Mouse (Mus musculus): ENCODE measurements at regions not wholly inside any gene's neighbourhood (a gene's known extent, or its start where the extent isn't known, plus 50 kb on each side); places are given as distances from the start of the nearest gene placed in this dataset.

DNA sequence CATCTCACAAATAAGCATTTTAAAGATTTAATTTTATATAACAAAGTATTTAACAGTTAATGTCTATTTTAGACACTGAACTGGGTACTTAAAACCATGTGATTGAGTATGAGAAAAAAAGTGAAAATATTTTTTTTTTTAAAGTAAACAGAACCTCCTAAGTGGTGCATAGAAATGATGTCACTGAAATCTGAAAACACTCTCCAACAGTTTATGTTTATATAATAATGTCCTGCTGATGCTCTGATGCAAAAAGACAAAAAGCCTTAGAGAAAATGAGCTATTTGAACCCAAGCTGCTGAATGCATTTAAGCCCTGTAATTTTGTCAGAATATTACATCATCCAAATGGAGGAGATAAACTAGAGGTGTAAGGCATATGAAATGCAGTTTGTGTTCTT lies 3447.1 kb downstream of the 9330182O14Rik start:
- Histone ChIP-seq H3K27ac (ENCODE audit: insufficient read depth, low read length) (no peak overlapping the region), H3K4me3 (replicated peaks; ENCODE audit: insufficient read depth, low read depth, low read length) (no peak overlapping the region)

DNA sequence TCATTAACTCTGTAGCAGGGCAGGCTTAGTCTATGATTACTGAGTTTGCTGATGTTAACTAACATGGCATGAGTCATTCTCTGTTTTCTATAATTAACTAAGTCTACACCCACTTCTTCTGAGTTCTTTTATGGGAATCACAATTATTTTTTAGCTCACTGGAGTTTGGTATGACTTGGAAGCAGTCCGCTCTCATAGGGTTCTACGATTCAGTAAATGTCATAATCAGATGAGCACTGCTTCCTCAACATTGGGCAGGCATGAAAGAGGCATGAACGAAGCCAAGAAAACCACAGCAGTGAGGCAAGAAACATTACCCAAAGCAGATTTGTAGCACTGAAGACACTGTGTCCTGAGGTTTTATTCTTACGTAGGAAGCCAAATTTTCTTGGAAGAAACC lies 3451.6 kb downstream of the 9330182O14Rik start:
- Histone ChIP-seq H3K4me3 (replicated peaks; ENCODE audit: insufficient read depth, low read depth, low read length) (no peak overlapping the region), H3K27me3 (ENCODE audit: control insufficient read depth, insufficient read depth, low read length) (no peaks in the 10 kb centered on the region), H3K27ac (ENCODE audit: insufficient read depth, low read length) (no peak overlapping the region), H3K4me1 (ENCODE audit: control insufficient read depth, insufficient read depth, low read length) (no peaks in the 10 kb centered on the region)
- TF ChIP-seq POLR2A (IDR thresholded peaks at IDR 0.05; ENCODE audit: borderline replicate concordance, insufficient read depth, low read length) (no peak), CTCF (IDR thresholded peaks at IDR 0.05; ENCODE audit: borderline replicate concordance, insufficient read depth, low read depth, low read length) (no peak)
- no peak for DNase-seq
- 34% methylated on average over 4 of the region's 4 CpGs for WGBS

More for the DNA sequence above, 3447.1 kb downstream of the 9330182O14Rik start:
- H3K27me3 ChIP-seq (ENCODE audit: control insufficient read depth, insufficient read depth, low read length) = no peaks in the 10 kb centered on the region
- DNase-seq = no peak
- TF ChIP-seq CTCF (IDR thresholded peaks at IDR 0.05; ENCODE audit: borderline replicate concordance, insufficient read depth, low read depth, low read length) = no peak
- TF ChIP-seq POLR2A (IDR thresholded peaks at IDR 0.05; ENCODE audit: borderline replicate concordance, insufficient read depth, low read length) = no peak
- H3K4me1 ChIP-seq (ENCODE audit: control insufficient read depth, insufficient read depth, low read length) = no peaks in the 10 kb centered on the region

DNA sequence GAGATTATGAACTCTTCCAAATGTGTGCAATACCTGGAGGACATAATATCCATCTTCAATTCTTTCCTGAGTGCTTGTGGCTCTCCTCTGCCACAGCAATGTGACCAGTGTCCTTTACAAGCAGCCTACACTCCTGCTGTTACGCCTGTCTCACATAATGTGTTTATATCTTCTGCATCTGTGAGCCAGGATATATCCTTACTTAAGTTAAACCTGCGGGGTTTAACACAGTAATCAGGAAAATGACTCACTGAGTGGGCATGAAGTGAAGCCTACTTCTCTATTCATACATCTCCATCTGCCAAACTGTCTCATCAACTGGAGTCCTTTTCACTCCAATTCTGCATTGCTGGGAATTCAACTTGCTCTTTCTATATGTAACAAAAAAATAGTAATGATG lies 3453.9 kb downstream of the 9330182O14Rik start:
- 85% methylated on average over 2 of the region's 2 CpGs for WGBS
- no peak for TF ChIP-seq POLR2A (IDR thresholded peaks at IDR 0.05; ENCODE audit: borderline replicate concordance, insufficient read depth, low read length)
- Histone ChIP-seq H3K27me3 (ENCODE audit: control insufficient read depth, insufficient read depth, low read length) (no peaks in the 10 kb centered on the region), H3K27ac (ENCODE audit: insufficient read depth, low read length) (no peak overlapping the region), H3K4me3 (replicated peaks; ENCODE audit: insufficient read depth, low read depth, low read length) (no peak overlapping the region), H3K4me1 (ENCODE audit: control insufficient read depth, insufficient read depth, low read length) (no peaks in the 10 kb centered on the region)
- DNase-seq = no peak

DNA sequence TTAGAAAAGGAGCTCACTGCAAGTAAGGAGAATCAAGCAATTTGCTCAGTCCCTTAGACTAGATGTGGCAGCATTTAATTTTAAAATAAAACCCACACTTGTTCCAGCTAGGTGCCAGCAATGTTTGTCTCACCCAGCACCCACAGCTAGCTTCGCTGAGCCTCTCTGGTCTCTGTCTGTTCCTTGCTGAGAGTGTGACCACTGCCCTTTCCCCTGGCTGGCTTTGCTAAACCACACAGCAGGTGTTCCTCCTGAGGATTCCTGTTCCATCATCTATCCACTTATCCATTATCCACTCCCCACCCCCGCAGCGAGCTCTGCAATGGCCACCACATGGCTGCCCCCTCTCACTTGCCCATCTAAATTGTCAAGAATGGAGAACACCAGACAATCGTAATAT lies 3473.5 kb downstream of the 9330182O14Rik start:
- no peak for DNase-seq
- Histone ChIP-seq H3K27ac (ENCODE audit: insufficient read depth, low read length) (no peak overlapping the region), H3K4me3 (replicated peaks; ENCODE audit: insufficient read depth, low read depth, low read length) (no peak overlapping the region), H3K4me1 (ENCODE audit: control insufficient read depth, insufficient read depth, low read length) (no peaks in the 10 kb centered on the region), H3K27me3 (ENCODE audit: control insufficient read depth, insufficient read depth, low read length) (no peaks in the 10 kb centered on the region)
- no peak for TF ChIP-seq POLR2A (IDR thresholded peaks at IDR 0.05; ENCODE audit: borderline replicate concordance, insufficient read depth, low read length)
- TF ChIP-seq CTCF (IDR thresholded peaks at IDR 0.05; ENCODE audit: borderline replicate concordance, insufficient read depth, low read depth, low read length) = no peak
- WGBS = 86% methylated on average over 4 of the region's 4 CpGs

DNA sequence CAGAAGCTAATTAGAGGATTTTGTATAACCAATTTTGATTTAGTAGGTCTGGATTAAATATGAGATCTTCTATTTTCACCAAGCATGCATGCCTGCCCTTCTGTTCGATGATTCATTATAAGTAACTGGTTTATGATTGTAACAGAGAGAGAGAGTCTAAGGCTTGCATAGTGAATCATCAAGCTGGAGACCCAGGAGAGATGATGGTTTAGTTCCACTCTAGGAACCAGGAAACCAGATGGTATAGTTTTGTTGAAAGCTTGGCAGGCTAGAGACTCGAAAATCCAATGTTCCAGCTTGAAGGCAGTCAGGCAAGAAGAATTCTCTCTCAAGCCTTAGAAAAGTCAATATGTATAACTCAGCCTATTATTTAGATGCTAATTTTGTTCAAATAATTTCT lies 3475.7 kb downstream of the 9330182O14Rik start:
- DNase-seq = peak in 1 of 2 experiments; percentile 4
- Histone ChIP-seq H3K27me3 (ENCODE audit: control insufficient read depth, insufficient read depth, low read length) (no peaks in the 10 kb centered on the region), H3K27ac (ENCODE audit: insufficient read depth, low read length) (no peak overlapping the region), H3K4me1 (ENCODE audit: control insufficient read depth, insufficient read depth, low read length) (no peaks in the 10 kb centered on the region), H3K4me3 (replicated peaks; ENCODE audit: insufficient read depth, low read depth, low read length) (no peak overlapping the region)
- 11% methylated on average over 2 of the region's 2 CpGs for WGBS
- TF ChIP-seq POLR2A (IDR thresholded peaks at IDR 0.05; ENCODE audit: borderline replicate concordance, insufficient read depth, low read length) = no peak
- no peak for TF ChIP-seq CTCF (IDR thresholded peaks at IDR 0.05; ENCODE audit: borderline replicate concordance, insufficient read depth, low read depth, low read length)

DNA sequence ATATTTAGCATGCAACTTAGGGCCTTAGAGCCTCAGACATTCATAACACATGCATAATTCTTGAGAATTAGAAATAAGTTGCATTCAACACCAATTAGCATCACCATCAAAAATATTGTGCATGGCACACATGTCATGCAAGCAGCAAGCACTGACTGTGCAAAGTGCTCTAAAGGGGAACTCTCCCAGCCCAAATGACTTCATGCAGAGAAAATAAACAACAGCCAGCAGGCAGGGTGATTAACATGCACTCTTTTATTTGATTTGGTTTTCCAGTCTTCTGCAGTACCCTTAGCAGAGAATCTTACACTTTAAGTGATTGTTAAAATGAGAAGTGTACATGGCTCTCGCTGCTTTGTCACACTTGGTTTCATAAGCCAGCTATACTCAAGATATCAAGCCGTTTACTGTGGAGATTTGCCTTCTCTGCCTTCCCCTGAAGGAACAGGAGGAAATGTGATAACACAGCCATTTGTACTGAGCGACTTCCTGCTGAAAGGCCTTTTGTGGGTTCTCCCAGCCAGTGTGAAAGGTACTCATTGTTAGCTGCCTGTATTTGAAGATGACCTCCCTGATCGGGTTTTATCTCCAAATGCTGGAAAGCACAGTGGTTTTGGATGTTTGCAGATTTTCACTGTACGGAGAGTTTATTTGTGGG lies 3480.0 kb downstream of the 9330182O14Rik start:
- H3K4me3 ChIP-seq (replicated peaks; ENCODE audit: insufficient read depth, low read depth, low read length) = no peak overlapping the region
- TF ChIP-seq CTCF (IDR thresholded peaks at IDR 0.05; ENCODE audit: borderline replicate concordance, insufficient read depth, low read depth, low read length) (no peak), POLR2A (IDR thresholded peaks at IDR 0.05; ENCODE audit: borderline replicate concordance, insufficient read depth, low read length) (no peak)
- H3K27ac ChIP-seq (ENCODE audit: insufficient read depth, low read length) = no peak overlapping the region
- H3K4me1 ChIP-seq (ENCODE audit: control insufficient read depth, insufficient read depth, low read length) = no peaks in the 10 kb centered on the region
- no peak for DNase-seq
- H3K27me3 ChIP-seq (ENCODE audit: control insufficient read depth, insufficient read depth, low read length) = no peaks in the 10 kb centered on the region
- WGBS = 33% methylated on average over 5 of the region's 5 CpGs

DNA sequence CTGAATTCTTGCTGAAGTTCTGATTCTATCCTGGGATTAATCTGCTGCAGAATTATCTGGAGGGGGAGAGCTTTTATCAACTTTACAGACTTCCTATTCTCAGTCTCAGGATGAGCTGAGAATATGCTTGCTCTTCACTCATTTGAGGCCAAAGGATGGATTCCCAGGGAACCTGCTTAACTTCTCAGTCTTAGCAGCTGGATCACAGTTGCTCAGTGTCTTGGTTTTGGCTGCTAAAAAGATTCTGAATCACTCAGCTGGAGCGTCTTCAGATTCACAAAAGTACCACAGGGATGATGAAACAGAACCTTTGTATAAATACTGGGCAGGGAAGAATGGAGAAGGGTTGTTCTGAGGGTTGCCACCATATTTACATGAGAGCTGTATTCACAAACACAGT lies 3481.6 kb downstream of the 9330182O14Rik start:
- Histone ChIP-seq H3K4me1 (ENCODE audit: control insufficient read depth, insufficient read depth, low read length) (no peaks in the 10 kb centered on the region), H3K27ac (ENCODE audit: insufficient read depth, low read length) (no peak overlapping the region), H3K27me3 (ENCODE audit: control insufficient read depth, insufficient read depth, low read length) (no peaks in the 10 kb centered on the region), H3K4me3 (replicated peaks; ENCODE audit: insufficient read depth, low read depth, low read length) (no peak overlapping the region)
- TF ChIP-seq POLR2A (IDR thresholded peaks at IDR 0.05; ENCODE audit: borderline replicate concordance, insufficient read depth, low read length) (no peak), CTCF (IDR thresholded peaks at IDR 0.05; ENCODE audit: borderline replicate concordance, insufficient read depth, low read depth, low read length) (no peak)
- WGBS = 74% methylated on average over 1 of the region's 1 CpGs
- no peak for DNase-seq

DNA sequence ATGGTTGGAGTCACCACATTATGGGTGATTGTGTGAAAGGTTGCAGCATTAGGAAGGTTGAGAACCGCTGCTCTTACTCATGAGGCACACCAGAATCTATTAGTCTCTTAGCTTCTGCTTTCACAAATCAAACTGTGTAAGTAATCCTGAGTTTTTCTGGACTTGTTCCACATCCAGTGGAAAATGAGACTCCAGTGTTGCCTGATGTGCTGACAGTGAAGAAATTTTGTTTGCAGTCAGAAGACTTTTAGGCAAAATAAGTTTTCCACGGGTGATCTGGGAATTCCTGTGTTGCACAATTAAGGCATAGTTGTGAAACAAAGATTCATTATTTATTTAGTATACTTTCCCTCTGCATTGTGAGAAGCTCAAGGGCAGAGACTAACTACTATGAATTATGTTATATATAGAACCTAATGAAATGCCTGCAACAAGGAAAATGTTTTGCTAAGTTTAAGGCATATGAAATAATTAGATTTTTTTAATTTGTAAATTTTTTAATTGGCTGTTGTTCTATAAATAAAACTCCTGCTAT lies 3490.3 kb downstream of the 9330182O14Rik start:
- Histone ChIP-seq H3K4me1 (ENCODE audit: control insufficient read depth, insufficient read depth, low read length) (no peaks in the 10 kb centered on the region), H3K27me3 (ENCODE audit: control insufficient read depth, insufficient read depth, low read length) (no peaks in the 10 kb centered on the region), H3K4me3 (replicated peaks; ENCODE audit: insufficient read depth, low read depth, low read length) (no peak overlapping the region), H3K27ac (ENCODE audit: insufficient read depth, low read length) (no peak overlapping the region)
- TF ChIP-seq POLR2A (IDR thresholded peaks at IDR 0.05; ENCODE audit: borderline replicate concordance, insufficient read depth, low read length) = no peak
- TF ChIP-seq CTCF (IDR thresholded peaks at IDR 0.05; ENCODE audit: borderline replicate concordance, insufficient read depth, low read depth, low read length) = no peak
- DNase-seq = no peak
- 72% methylated on average over 2 of the region's 2 CpGs for WGBS

All from cerebellum, adult 2 months (tissue).